Mouse (Mus musculus) gastrocnemius, postnatal 36 days (tissue): ENCODE data around the gene Fcf1. TPM values are rescaled to one million over a fixed set of nuclear protein-coding genes. Genes with fewer than 3 reads are reported as not detected.

ENCODE experiments used
- DNase-seq, 2 experiments: peaks; one replicate each; pipeline ENCODE4 v3.0.0; 2022
- intact Hi-C: fragments of 180-260 bp; cut with DNase I; formaldehyde crosslinking; loops from one replicate; pipeline ENCODE4 v1.15.1; 2025
- long read RNA-seq, 2 experiments: library from polyadenylated mRNA; stranded (forward); transcript quantifications; one replicate each; pipeline ENCODE4 v2.0.0; 2021
- total RNA-seq, 2 experiments: library from RNA; stranded (reverse); gene quantifications; 2 replicates each; pipeline ENCODE4 v1.2.3; 2021

Gene Fcf1
- 10 to 100 TPM; 25.0 to 28.1 TPM for total RNA-seq
- long read RNA-seq, experiment 1, transcript Fcf1-201 (8 exons, 749 nt) = major isoform, 44 of 115 reads
- long read RNA-seq, experiment 1, partial matches to known transcripts = 69 of 115 reads
- long read RNA-seq, experiment 1, other reads (novel, unspliced or antisense) = 2 of 115 reads
- long read RNA-seq, experiment 2, transcript Fcf1-201 (8 exons, 749 nt) = major isoform, 56 of 110 reads
- long read RNA-seq, experiment 2, partial matches to known transcripts = 50 of 110 reads
- long read RNA-seq, experiment 2, other reads (novel, unspliced or antisense) = 4 of 110 reads

DNA sequence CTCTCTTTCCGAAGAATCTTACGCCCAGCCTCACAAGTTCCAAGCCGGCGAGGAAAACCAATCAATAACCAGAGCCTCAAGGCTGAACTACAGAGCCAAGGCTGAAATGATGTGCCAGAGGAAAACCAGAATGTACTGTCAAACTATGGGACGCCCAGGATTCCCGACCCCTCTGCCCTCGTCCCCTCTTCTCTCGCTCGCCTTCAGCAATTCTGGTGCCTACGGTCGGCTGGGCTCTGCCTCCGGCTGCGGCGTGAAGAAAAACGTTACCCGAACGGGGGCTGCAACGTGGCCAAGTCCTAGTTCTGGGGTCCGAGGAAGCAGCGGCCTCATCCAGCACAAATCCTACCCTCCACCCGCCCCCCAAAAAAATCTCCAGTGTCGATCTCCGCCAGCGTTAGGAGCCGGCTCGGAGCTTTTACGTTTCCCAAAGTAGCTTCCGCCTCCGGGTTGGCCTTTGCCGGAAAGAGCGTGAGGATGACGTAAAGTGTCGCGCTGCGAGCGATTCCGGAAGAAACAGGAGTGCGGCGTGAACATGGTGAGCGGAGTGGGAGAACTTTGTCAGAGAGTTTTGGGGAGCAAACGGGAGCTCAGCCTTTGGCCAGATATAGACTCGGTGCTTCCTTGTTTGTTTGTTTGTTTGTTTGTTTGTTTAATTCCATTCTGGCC is at the start of gene Fcf1, which contains the start of gene Arel1:
Fcf1 (plus strand) TSS at position 470 of the 669 bp plus-strand sequence.
Arel1 (minus strand) TSS at position 473 of the 669 bp plus-strand sequence.
- intact Hi-C loops = no loop called here
- peak; percentile 78 to 84 for DNase-seq

DNA sequence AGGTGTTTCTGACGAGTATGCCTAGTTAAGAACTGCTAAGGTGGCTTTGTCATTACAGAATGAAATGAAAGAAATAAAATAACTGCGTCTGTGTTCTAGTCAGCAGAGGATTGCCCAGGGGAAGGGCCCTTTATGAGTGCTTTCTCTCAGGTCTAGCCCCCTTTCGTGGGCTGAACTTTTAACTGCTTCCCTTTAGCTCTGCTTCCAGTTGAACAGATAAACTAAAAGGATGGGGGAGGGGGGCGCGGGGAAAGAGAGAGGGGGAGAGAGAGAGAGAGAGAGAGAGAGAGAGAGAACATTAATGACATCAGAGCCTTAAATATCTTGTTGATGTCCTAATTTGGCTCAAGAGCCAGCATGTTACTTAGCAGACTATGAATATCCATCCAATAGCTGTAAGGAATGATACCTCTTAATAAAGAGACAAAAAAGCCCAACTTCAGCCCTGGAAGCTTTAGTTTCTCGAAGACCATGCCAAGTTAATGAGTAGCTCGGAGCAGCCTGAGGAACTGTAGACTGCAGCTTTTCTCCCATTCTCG is 48.7 kb upstream of the Fcf1 start:
- DNase-seq = no peak
- intact Hi-C loops = no loop called here

DNA sequence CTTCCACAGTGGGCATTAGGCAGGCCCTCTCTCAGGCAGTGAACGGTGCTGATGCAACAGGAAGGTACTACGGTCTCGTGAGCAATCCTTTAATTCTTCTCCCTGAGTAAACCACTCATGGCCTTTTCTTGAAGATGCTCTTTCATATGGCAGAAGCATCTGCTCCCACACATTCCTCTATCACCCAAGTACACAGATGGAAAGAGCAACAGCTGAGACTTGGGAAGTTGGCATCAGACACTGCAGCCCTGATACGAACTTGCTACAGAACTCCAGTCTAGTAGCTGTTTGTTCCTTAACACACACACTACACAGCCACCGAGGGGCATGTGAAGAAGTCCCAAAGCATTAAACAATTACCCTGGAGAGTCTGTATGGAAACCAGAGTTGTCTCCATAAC is 46.4 kb upstream of the Fcf1 start:
- no peak for DNase-seq
- intact Hi-C loops = no loop called here

DNA sequence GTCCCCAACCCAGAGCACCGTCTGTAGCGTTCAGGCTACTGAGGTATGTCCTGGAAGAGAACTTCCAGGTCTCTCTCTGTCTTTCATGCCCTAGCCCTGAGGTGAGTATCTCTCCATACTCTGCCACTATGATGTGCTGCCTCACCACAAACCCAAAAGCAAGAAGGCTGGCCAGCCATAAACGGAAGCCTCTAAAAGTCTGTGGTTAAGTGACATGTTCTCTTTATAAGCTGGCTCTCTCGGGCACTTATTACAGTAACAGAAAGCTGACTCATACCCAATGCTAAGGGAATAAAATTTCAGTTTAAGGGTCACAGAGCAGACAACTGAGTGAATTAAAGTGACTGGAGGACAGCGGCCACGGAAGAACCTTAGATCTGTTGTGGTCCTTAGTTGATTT is 44.2 kb upstream of the Fcf1 start:
- intact Hi-C loops = no loop called here
- DNase-seq = no peak

DNA sequence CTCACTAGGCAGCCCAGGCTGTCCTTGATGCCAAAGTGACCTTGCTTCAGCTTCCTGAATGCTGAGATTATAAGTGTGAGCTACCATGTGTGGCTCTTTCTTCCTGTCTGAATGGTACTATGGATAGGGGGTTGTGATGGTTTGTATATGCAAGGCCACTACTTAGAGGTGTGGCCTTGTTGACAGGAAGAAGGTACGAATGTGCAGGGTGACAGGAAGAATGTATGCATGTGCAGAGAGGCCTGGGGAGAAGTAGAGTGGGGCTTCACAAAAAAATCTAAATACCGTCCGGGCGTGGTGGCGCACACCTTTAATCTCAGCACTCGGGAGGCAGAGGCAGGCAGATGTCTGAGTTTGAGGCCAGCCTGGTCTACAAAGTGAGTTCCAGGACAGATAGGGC is 38.5 kb upstream of the Fcf1 start:
- intact Hi-C loops = no loop called here
- no peak for DNase-seq

DNA sequence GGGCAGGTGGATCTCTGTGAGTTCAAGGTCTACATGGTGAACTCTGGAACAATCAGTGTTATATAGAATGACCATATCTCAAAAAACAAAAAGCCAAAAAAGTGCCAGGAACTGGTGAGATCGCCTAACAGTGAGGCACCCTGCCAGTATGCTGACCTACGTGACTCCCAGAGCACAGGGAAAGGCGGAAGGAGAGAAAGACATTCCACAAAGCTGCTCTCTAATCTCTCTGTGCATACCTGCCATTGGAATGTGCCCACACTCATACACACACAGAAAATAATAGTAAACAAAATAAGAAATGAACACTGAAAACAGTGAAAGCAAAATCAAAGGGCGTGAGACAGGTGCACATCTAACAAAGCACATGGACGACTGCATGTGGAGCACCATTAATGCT is 35.4 kb upstream of the Fcf1 start:
- intact Hi-C loops = no loop called here
- no peak for DNase-seq

DNA sequence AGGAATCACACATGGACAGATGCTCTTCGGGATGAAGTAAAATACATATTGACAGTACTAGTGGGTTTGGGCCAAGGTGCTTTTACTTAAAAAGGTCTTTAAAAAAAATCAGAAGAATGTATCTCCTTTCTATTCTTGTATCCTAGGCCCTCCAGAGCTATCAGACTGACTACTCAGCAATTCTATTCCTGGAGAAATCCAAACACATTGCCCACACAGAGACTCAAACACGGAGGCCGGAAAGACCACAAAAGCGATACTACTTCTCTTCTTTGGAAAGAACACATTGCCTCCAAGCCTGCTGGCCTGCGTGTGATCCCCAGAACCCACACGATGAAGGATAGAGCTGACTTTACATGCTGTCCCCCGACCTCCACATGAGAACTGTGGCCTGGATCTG is 31.6 kb upstream of the Fcf1 start:
- DNase-seq = no peak
- intact Hi-C loops = no loop called here

DNA sequence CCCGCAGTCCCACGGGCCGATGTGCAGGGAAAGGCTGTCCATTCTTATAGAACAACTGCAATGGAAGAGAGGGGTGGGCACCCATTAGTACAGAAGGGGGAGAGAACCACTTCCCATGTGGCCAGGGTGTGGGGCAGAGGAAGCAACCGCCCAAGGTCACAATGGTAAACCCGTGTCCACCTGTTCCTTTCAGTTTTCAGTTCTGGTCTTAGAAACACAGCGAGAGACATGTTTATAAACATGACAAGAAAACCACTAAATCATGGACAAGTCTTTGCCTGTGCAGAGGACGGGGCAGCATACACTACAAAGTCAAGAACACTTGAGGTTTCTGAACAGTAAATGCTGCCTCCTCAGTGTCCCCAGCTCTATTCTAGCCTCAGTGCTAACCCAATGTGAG is 30.4 kb upstream of the Fcf1 start:
- intact Hi-C loops = no loop called here
- DNase-seq = no peak

DNA sequence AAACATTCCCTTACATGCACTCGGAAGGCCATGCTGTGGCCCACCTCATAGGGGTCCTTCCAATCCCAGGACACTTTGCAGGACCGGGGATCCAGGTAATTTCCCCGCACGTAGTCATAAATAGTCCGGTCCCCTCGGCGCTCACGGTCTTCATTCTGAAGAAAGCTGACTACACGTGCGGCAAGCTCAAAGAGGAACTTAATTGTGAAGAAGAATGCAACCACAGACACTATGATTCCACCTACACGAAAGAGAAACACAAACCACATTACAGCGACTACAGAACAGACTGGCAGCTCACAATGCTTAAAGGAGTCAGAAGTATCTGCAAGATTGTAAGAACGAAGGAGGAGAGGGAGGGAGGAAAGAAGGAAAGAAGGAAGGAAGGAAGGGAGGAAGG is 29.0 kb upstream of the Fcf1 start:
- intact Hi-C loops = no loop called here
- no peak for DNase-seq

DNA sequence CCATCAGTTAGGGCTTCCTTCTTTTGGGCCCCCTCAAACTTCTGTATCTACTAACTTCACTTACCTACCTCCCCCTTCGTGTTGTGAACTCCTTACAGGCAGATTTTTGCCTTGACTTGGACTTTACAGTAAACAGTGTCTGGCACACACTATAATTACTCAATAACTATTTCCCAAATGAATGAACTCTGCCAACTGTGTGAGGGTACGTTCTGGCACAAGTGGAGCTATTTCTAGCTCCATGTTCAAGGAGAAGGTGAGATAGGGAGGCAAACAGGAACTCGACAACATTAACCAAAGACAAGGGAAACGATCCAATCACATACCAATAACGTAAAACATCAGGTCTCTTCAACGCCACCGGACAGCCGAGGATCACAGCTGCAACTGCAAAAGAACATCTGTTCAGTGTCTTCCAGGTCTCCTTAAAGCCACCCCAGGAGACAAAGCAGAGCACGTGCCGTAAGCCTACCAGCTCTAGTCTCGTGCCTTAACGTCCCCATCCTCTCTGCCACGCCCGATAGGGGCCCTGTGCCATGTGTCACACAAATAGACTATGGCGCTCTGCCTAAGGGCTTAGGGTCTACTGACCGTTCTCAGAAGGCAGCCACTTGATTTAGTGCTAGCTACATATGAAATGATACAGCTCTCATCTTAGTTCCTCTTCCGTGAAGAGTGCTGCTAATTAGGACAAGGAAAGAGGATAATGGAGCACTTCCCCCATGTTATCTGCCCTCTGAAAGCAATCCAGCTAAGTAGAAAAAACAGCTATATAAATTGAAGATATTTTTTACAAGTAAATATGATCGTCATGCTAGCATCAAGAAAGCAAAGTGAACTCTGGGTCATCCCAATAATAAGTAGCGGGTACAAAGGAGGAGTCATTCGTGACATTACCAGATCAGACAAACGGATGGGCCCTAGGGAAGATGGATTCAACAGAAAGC is 27.4 kb upstream of the Fcf1 start:
- no peak for DNase-seq
- intact Hi-C loops = no loop called here

GRCm38 (mm10) chr12:84944150-84944812 is 26.4 kb upstream of the Fcf1 start:
- intact Hi-C loops = no loop called here
- DNase-seq = no peak

DNA sequence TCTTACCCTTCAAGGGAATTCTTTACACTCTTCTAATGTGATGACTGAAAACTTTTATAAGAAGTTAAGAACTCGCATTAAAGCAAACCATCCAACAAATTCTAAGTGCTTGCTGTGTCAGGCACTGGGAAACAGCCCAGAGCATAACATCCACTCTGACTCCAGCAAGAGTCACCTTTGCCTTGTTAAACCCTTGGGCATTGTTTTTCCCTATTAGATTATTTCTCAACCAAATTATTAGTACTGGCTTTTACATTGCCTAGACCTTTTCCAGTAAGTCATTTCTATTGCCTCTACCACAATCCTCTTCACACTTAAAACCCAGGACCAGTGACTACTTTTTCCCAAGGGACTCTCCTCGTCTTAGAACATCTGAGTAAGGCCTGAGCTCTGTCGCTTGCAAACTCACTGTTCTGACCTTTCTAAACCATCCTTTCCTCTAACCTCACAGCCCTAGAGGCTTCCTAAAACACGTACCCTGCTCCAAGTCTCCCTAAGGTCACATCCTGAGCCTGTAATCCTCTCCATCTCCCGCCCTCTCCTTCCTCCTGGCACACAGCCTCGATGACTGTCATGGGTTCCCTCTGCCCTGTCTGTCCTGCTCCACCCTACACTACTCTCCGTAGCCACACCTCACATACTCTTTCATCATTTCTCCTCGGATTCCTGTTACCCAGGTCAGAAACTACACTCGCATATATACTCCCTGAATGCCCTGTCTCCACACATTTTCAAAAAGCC is 25.7 kb upstream of the Fcf1 start:
- intact Hi-C loops = no loop called here
- DNase-seq = no peak

GRCm38 (mm10) chr12:84947894-84948583 is 22.7 kb upstream of the Fcf1 start:
- intact Hi-C loops = no loop called here
- no peak for DNase-seq

- no peak for DNase-seq
- intact Hi-C loops = no loop called here
Measured at GRCm38 (mm10) chr12:84948584-84949285, 22.0 kb upstream of the Fcf1 start.

- DNase-seq = no peak
- intact Hi-C loops = no loop called here
Measured at GRCm38 (mm10) chr12:84950763-84951162, 19.9 kb upstream of the Fcf1 start.

GRCm38 (mm10) chr12:84951531-84951930 is 19.2 kb upstream of the Fcf1 start:
- intact Hi-C loops = no loop called here
- DNase-seq = no peak

DNA sequence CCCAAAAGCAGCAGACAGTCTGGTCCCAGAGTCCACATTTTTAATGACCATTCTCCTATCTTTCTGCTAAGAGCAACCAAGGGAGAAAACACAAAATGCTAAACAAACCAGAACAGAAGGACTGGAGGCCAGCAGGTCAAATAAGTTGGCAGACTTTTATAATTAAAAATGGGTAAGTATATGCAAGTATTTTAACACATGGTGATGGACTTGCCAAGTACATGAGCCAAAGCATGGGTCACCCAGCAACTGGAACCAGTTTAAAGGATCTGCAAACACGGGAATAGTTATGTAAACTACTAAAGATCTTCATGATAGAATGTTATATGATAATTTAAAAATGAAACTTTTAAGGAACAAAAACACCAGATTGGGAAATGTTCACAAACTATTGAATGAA is 18.3 kb upstream of the Fcf1 start:
- DNase-seq = no peak
- intact Hi-C loops = no loop called here

GRCm38 (mm10) chr12:84956317-84956716 is 14.4 kb upstream of the Fcf1 start:
- DNase-seq = no peak
- intact Hi-C loops = no loop called here
